Mouse (Mus musculus): ENCODE data around the gene Zfp105. TPM values are rescaled to one million over a fixed set of nuclear protein-coding genes. Genes with fewer than 3 reads are reported as not detected.

Zfp105 gene
- polyA plus RNA-seq, 1 experiment from 2014 or later = 18.3 TPM

Other genes with a start within 250 kb of the Zfp105 start
- not detected in 2 replicates for gene Topaz1, start 175.7 kb upstream of the Zfp105 start, polyA plus RNA-seq (2015; fragmentation: Nextera tagmentation; extraction: Ambion mirVana)
- 7.7 and 8.5 TPM in 2 replicates for gene Tcaim, start 117.5 kb upstream of the Zfp105 start, polyA plus RNA-seq (2015; fragmentation: Nextera tagmentation; extraction: Ambion mirVana)
- gene Gm35549, start 79.0 kb upstream of the Zfp105 start, polyA plus RNA-seq (2015; fragmentation: Nextera tagmentation; extraction: Ambion mirVana) = 0.53 and 0.66 TPM in 2 replicates
- 96.3 and 96.8 TPM in 2 replicates for gene Zfp445, start 57.1 kb upstream of the Zfp105 start, polyA plus RNA-seq (2015; fragmentation: Nextera tagmentation; extraction: Ambion mirVana)
- 3.3 and 4.5 TPM in 2 replicates for gene Zkscan7, start 37.4 kb upstream of the Zfp105 start, polyA plus RNA-seq (2015; fragmentation: Nextera tagmentation; extraction: Ambion mirVana)
- 24.0 and 32.8 TPM in 2 replicates for gene 1110059G10Rik, start 27.9 kb downstream of the Zfp105 start, polyA plus RNA-seq (2015; fragmentation: Nextera tagmentation; extraction: Ambion mirVana)
- 13.4 and 17.4 TPM in 2 replicates for gene Kif15, start 28.0 kb downstream of the Zfp105 start, polyA plus RNA-seq (2015; fragmentation: Nextera tagmentation; extraction: Ambion mirVana)
- 27.2 and 28.2 TPM in 2 replicates for gene Tmem42, start 98.3 kb downstream of the Zfp105 start, polyA plus RNA-seq (2015; fragmentation: Nextera tagmentation; extraction: Ambion mirVana)
- 0.53 and 1.1 TPM in 2 replicates for gene Tgm4, start 111.7 kb downstream of the Zfp105 start, polyA plus RNA-seq (2015; fragmentation: Nextera tagmentation; extraction: Ambion mirVana)
- 87.1 and 93.5 TPM in 2 replicates for gene Zdhhc3, start 190.1 kb downstream of the Zfp105 start, polyA plus RNA-seq (2015; fragmentation: Nextera tagmentation; extraction: Ambion mirVana)
- gene Exosc7, start 190.1 kb downstream of the Zfp105 start, polyA plus RNA-seq (2015; fragmentation: Nextera tagmentation; extraction: Ambion mirVana) = 78.1 and 79.3 TPM in 2 replicates
- gene Clec3b, start 227.9 kb downstream of the Zfp105 start, polyA plus RNA-seq (2015; fragmentation: Nextera tagmentation; extraction: Ambion mirVana) = 3.2 and 3.6 TPM in 2 replicates

Data from hindbrain, embryonic 15.5 days (tissue).